Mouse (Mus musculus) kidney, embryonic 16.5 days (tissue): ENCODE measurements at regions not wholly inside any gene's neighbourhood (a gene's known extent, or its start where the extent isn't known, plus 50 kb on each side); places are given as distances from the start of the nearest gene placed in this dataset.

Experiments
- ATAC-seq: fragments of 200-750 bp; cut with Nextera tagmentation; 2 replicates; pipeline ENCODE4 v1.8.0; 2017; ENCODE audit warnings: moderate TSS enrichment; ENCODE audit not compliant: low FRiP score, low TSS enrichment
- H3K27ac ChIP-seq: fragments of 300-500 bp; sonication (generic); 2 replicates; pipeline ENCODE4 v1.5.1; 2014; ENCODE audit warnings: low read length
- H3K27me3 ChIP-seq: fragments of 300-500 bp; sonication (generic); 2 replicates; pipeline ENCODE4 v1.6.1; 2014; ENCODE audit warnings: low read length, control low read depth, mixed read lengths; ENCODE audit not compliant: insufficient read depth
- H3K36me3 ChIP-seq: fragments of 300-500 bp; sonication (generic); 2 replicates; pipeline ENCODE4 v1.6.1; 2014; ENCODE audit warnings: low read length, control low read depth, mixed read lengths; ENCODE audit not compliant: insufficient read depth
- H3K4me1 ChIP-seq: fragments of 300-500 bp; sonication (generic); 2 replicates; pipeline ENCODE4 v1.6.1; 2014; ENCODE audit warnings: low read length, control low read depth, mixed read lengths; ENCODE audit not compliant: insufficient read depth
- H3K4me2 ChIP-seq: fragments of 300-500 bp; sonication (generic); replicated peaks from 2 replicates; pipeline ENCODE4 v1.6.1; 2014; ENCODE audit warnings: low read depth, low read length
- H3K4me3 ChIP-seq: fragments of 300-500 bp; sonication (generic); 2 replicates; pipeline ENCODE4 v1.5.1; 2014; ENCODE audit warnings: mild to moderate bottlenecking, low read length
- H3K9ac ChIP-seq: fragments of 300-500 bp; sonication (generic); replicated peaks from 2 replicates; pipeline ENCODE4 v1.6.1; 2014; ENCODE audit warnings: low read length
- H3K9me3 ChIP-seq: fragments of 300-500 bp; sonication (generic); 2 replicates; pipeline ENCODE4 v1.6.1; 2016; ENCODE audit warnings: low read length, control low read depth
- WGBS: fragments of 180-500 bp; shearing (Covaris S2); extraction: QIAGEN DNeasy Blood & Tissue Kit; methylation state at CpG from one replicate; pipeline ENCODE4 v1.1.7; 2014; 5-methylcytosine and 5-hydroxymethylcytosine counted together

DNA sequence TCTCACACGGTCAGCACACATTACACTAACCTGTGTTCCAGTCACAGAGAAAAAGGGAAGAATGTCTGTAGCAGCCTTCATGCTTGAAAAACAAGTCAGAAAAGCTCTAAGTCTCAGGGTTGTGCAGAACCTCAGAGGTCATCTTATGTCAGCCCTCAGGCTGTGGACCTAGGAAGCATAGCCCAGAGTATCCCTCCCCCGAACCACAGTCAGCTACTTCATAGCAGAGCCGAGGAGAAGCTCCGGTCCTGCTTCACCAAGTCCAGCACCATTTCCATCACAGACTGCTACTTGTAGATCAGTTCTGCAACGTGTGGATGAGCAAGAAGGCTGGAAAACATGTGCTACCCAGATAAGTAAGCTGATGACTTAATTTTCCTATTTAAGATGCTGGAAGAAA, 122.1 kb upstream of the Mylip start:
- no peak for ATAC-seq
- 60% methylated on average over 5 of the region's 5 CpGs for WGBS
- Histone ChIP-seq H3K36me3 (no peaks in the 10 kb centered on the region), H3K9ac (no peak overlapping the region), H3K27me3 (no peaks in the 10 kb centered on the region), H3K4me1 (peaks cover 3% of the 10 kb centered on the region; the same call in 1 of the 2 replicates), H3K9me3 (no peaks in the 10 kb centered on the region), H3K4me2 (no peak overlapping the region), H3K4me3 (no peak overlapping the region), H3K27ac (no peak overlapping the region)

GRCm38 (mm10) chr13:45267906-45268305, 121.6 kb upstream of the Mylip start:
- ATAC-seq: no peak
- 71% methylated on average over 4 of the region's 4 CpGs for WGBS
- Histone ChIP-seq H3K27ac (no peak overlapping the region), H3K4me3 (no peak overlapping the region), H3K4me1 (peaks cover 3% of the 10 kb centered on the region; the same call in 1 of the 2 replicates), H3K9me3 (no peaks in the 10 kb centered on the region), H3K9ac (no peak overlapping the region), H3K27me3 (no peaks in the 10 kb centered on the region), H3K36me3 (no peaks in the 10 kb centered on the region), H3K4me2 (no peak overlapping the region)

GRCm38 (mm10) chr13:45274261-45274884, 115.2 kb upstream of the Mylip start:
- Histone ChIP-seq H3K27me3 (no peaks in the 10 kb centered on the region), H3K9ac (no peak overlapping the region), H3K4me3 (no peak overlapping the region), H3K27ac (no peak overlapping the region; the same call in 1 of the 2 replicates), H3K9me3 (no peaks in the 10 kb centered on the region), H3K4me1 (peaks cover 6% of the 10 kb centered on the region), H3K4me2 (no peak overlapping the region), H3K36me3 (no peaks in the 10 kb centered on the region)
- 47% methylated on average over 8 of the region's 8 CpGs for WGBS
- no peak for ATAC-seq

- Histone ChIP-seq H3K36me3 (no peaks in the 10 kb centered on the region), H3K9me3 (no peaks in the 10 kb centered on the region), H3K27ac (no peak overlapping the region), H3K4me2 (no peak overlapping the region), H3K9ac (no peak overlapping the region), H3K27me3 (no peaks in the 10 kb centered on the region), H3K4me3 (no peak overlapping the region), H3K4me1 (peaks cover 6% of the 10 kb centered on the region)
- no peak for ATAC-seq
- 42% methylated on average over 5 of the region's 5 CpGs for WGBS
Measured at GRCm38 (mm10) chr13:45275391-45275790, 114.2 kb upstream of the Mylip start.

DNA sequence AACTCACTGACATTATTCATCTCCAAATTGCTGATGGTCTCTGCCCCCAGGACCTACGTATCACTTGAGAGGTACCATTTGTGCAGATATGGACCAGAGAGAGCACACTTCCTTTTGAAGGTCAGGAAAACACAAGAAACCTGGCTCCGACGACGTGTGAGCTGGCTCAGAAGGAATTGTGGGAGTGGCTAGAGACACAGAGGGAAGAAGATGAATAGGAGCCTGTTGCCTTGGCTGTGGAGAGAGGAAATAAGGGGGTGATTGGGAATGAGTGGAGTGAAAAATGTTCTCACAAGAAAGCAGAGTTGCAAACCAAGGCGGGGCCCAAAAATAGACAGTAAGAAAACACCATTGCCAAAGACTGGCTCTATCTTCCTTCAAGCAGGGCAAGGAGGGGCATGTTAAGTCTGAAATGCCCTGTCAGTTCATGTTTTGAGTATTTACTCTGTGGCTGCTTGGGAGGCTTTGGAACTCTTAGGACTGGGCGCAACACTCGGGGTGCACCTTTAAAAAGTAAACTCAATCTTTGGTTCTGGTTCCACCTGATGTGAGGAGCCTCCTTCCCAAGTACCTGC, 111.6 kb upstream of the Mylip start:
- ATAC-seq: no peak
- whole genome bisulfite sequencing: 64% methylated on average over 7 of the region's 7 CpGs
- no peaks in the 10 kb centered on the region for H3K36me3 ChIP-seq

GRCm38 (mm10) chr13:45281106-45281505, 108.4 kb upstream of the Mylip start:
- Histone ChIP-seq H3K4me3 (no peak overlapping the region), H3K9me3 (no peaks in the 10 kb centered on the region), H3K4me2 (no peak overlapping the region), H3K4me1 (0 out of 2 replicates have a peak, but pooled peaks cover 8% of the 10 kb centered on the region), H3K27me3 (no peaks in the 10 kb centered on the region), H3K36me3 (no peaks in the 10 kb centered on the region), H3K27ac (no peak overlapping the region), H3K9ac (no peak overlapping the region)
- no peak for ATAC-seq
- 72% methylated on average over 8 of the region's 8 CpGs for WGBS

More for the DNA sequence above, 111.6 kb upstream of the Mylip start:
- Histone ChIP-seq H3K27me3 (no peaks in the 10 kb centered on the region), H3K9ac (no peak overlapping the region), H3K4me1 (peaks cover 6% of the 10 kb centered on the region), H3K27ac (no peak overlapping the region), H3K4me3 (no peak overlapping the region), H3K9me3 (no peaks in the 10 kb centered on the region), H3K4me2 (no peak overlapping the region)

- Histone ChIP-seq H3K4me1 (0 out of 2 replicates have a peak, but pooled peaks cover 8% of the 10 kb centered on the region), H3K27me3 (no peaks in the 10 kb centered on the region), H3K4me2 (no peak overlapping the region), H3K9ac (no peak overlapping the region), H3K27ac (no peak overlapping the region), H3K9me3 (no peaks in the 10 kb centered on the region), H3K4me3 (no peak overlapping the region), H3K36me3 (no peaks in the 10 kb centered on the region)
- 98% methylated on average over 2 of the region's 2 CpGs for WGBS
- no peak for ATAC-seq
Measured at GRCm38 (mm10) chr13:45286651-45287050, 102.9 kb upstream of the Mylip start.

DNA sequence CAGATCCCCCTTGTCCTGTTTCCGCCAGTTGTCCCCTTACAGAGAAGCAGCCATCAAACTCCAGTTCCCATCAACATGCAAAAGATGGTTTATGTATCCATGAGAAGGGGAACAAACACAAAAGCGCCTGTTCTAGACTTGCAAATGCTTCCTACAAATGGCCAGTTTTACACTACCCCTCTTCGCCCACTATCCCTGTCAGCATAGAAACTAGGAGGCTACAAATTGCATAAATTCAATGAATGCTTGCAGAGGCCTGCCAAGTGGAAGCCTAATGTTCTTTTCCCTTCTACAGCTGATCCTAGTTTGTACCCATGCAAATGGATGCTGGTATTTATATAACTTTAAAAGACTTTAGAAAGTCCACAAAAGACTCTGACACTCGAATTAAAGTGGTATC, 102.3 kb upstream of the Mylip start:
- H3K4me3 ChIP-seq: no peak overlapping the region
- ATAC-seq: no peak
- no peak overlapping the region for H3K27ac ChIP-seq

DNA sequence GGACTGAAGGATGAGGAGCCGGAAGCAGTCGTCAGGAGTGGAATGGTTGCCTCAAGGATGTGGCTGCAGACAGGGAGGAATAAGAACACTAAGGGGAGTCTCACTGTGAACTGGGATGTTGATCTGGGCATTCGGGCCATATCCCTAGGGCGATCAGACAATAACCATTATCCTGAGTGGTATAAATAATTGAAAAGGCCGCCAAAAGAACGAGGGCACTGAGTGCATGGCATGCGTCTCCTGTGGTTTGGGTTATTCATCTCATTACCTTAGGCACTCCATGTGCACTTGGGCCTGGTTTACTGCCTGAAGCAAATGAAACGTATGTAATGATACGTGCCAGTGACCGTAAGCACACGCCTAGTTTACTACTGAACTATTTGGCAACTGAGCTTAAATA, 99.6 kb upstream of the Mylip start:
- no peaks in the 10 kb centered on the region for H3K36me3 ChIP-seq
- 94% methylated on average over 11 of the region's 11 CpGs for WGBS
- H3K4me3 ChIP-seq: no peak overlapping the region
- H3K4me1 ChIP-seq: no peaks in the 10 kb centered on the region
- no peak overlapping the region for H3K27ac ChIP-seq
- no peak for ATAC-seq
- no peak overlapping the region for H3K9ac ChIP-seq
- H3K4me2 ChIP-seq: no peak overlapping the region
- H3K9me3 ChIP-seq: no peaks in the 10 kb centered on the region
- H3K27me3 ChIP-seq: no peaks in the 10 kb centered on the region

More for the DNA sequence above, 102.3 kb upstream of the Mylip start:
- Histone ChIP-seq H3K9me3 (no peaks in the 10 kb centered on the region), H3K4me2 (no peak overlapping the region), H3K4me1 (0 out of 2 replicates have a peak, but pooled peaks cover 8% of the 10 kb centered on the region), H3K27me3 (no peaks in the 10 kb centered on the region), H3K36me3 (no peaks in the 10 kb centered on the region), H3K9ac (no peak overlapping the region)
- WGBS: 96% methylated on average over 4 of the region's 4 CpGs

GRCm38 (mm10) chr13:45294691-45295090, 94.9 kb upstream of the Mylip start:
- 91% methylated on average over 10 of the region's 10 CpGs for WGBS
- H3K9ac ChIP-seq: no peak overlapping the region

More at GRCm38 (mm10) chr13:45294691-45295090, 94.9 kb upstream of the Mylip start:
- H3K27me3 ChIP-seq: no peaks in the 10 kb centered on the region
- H3K9me3 ChIP-seq: no peaks in the 10 kb centered on the region
- no peak overlapping the region for H3K4me2 ChIP-seq
- no peaks in the 10 kb centered on the region for H3K4me1 ChIP-seq
- ATAC-seq: no peak
- H3K4me3 ChIP-seq: no peak overlapping the region
- H3K27ac ChIP-seq: no peak overlapping the region
- H3K36me3 ChIP-seq: no peaks in the 10 kb centered on the region
